Mouse (Mus musculus): ENCODE measurements around the gene Rbmxl1. TPM values are rescaled to one million over a fixed set of nuclear protein-coding genes. Genes with fewer than 3 reads are reported as not detected.
"Not testable (repeated sequence)": the region's sequence is repeated elsewhere in the genome, so short reads cannot be mapped to it uniquely, and the experiment has no call there.

Gene Rbmxl1
- polyA plus RNA-seq, 1 experiment = 29.1 TPM

- Histone ChIP-seq H3K4me1 (ENCODE audit: control insufficient read depth, insufficient read depth, low read length) (peaks cover 1% of the 10 kb centered on the region; the same call in 1 of the 2 replicates), H3K4me3 (replicated peaks; ENCODE audit: control insufficient read depth, low read depth, low read length) (peak within 1 kb of the TSS; percentile 95), H3K27ac (ENCODE audit: control insufficient read depth, insufficient read depth, low read depth, low read length, poor library complexity) (peak within 1 kb of the TSS; percentile 90)
- under 1% methylated on average over 51 of the region's 51 CpGs for WGBS
- TF ChIP-seq POLR2A (IDR thresholded peaks at IDR 0.05; ENCODE audit: borderline replicate concordance, control insufficient read depth, low read depth, low read length) = peak; percentile 56; the same call in 1 of the 2 replicates
- TF ChIP-seq CTCF (IDR thresholded peaks at IDR 0.05; ENCODE audit: control insufficient read depth, insufficient read depth, low read length) = no peak
These were observed 754 bp upstream of the Rbmxl1 start, which contains the start of gene Slc10a7 for GRCm38 (mm10) chr8:78509273-78510031. Gene Slc10a7, plus strand, starts transcription at chr8:78509346.

GRCm38 (mm10) chr8:78507979-78508718 is 549 bp downstream of the Rbmxl1 start:
- no peak for TF ChIP-seq CTCF (IDR thresholded peaks at IDR 0.05; ENCODE audit: control insufficient read depth, insufficient read depth, low read length)
- no peak for TF ChIP-seq POLR2A (IDR thresholded peaks at IDR 0.05; ENCODE audit: borderline replicate concordance, control insufficient read depth, low read depth, low read length)
- Histone ChIP-seq H3K4me3 (replicated peaks; ENCODE audit: control insufficient read depth, low read depth, low read length) (peak overlapping the region; percentile 95), H3K4me1 (ENCODE audit: control insufficient read depth, insufficient read depth, low read length) (peaks cover 1% of the 10 kb centered on the region; the same call in 1 of the 2 replicates), H3K27ac (ENCODE audit: control insufficient read depth, insufficient read depth, low read depth, low read length, poor library complexity) (peak overlapping the region; percentile 90)
- WGBS = under 1% methylated on average over 37 of the region's 38 CpGs

- 89% methylated on average over 2 of the region's 2 CpGs for WGBS
- Histone ChIP-seq H3K27ac (ENCODE audit: control insufficient read depth, insufficient read depth, low read depth, low read length, poor library complexity) (no peak overlapping the region), H3K4me1 (ENCODE audit: control insufficient read depth, insufficient read depth, low read length) (no peaks in the 10 kb centered on the region), H3K4me3 (replicated peaks; ENCODE audit: control insufficient read depth, low read depth, low read length) (no peak overlapping the region)
- TF ChIP-seq POLR2A (IDR thresholded peaks at IDR 0.05; ENCODE audit: borderline replicate concordance, control insufficient read depth, low read depth, low read length) (no peak), CTCF (IDR thresholded peaks at IDR 0.05; ENCODE audit: control insufficient read depth, insufficient read depth, low read length) (no peak)
These were observed 6.0 kb downstream of the Rbmxl1 start for GRCm38 (mm10) chr8:78502706-78503105.

GRCm38 (mm10) chr8:78496273-78496672 is 12.4 kb downstream of the Rbmxl1 start:
- WGBS = 85% methylated on average over 3 of the region's 3 CpGs

GRCm38 (mm10) chr8:78493031-78493430 is 15.7 kb downstream of the Rbmxl1 start:
- Histone ChIP-seq H3K4me3 (replicated peaks; ENCODE audit: control insufficient read depth, low read depth, low read length) (no peak overlapping the region), H3K4me1 (ENCODE audit: control insufficient read depth, insufficient read depth, low read length) (no peaks in the 10 kb centered on the region), H3K27ac (ENCODE audit: control insufficient read depth, insufficient read depth, low read depth, low read length, poor library complexity) (no peak overlapping the region)
- TF ChIP-seq CTCF (IDR thresholded peaks at IDR 0.05; ENCODE audit: control insufficient read depth, insufficient read depth, low read length) (no peak), POLR2A (IDR thresholded peaks at IDR 0.05; ENCODE audit: borderline replicate concordance, control insufficient read depth, low read depth, low read length) (no peak)
- 35% methylated on average over 2 of the region's 2 CpGs for WGBS

More at GRCm38 (mm10) chr8:78496273-78496672, 12.4 kb downstream of the Rbmxl1 start:
- not testable (repeated sequence) for H3K4me3 ChIP-seq (replicated peaks; ENCODE audit: control insufficient read depth, low read depth, low read length); H3K4me1 ChIP-seq (ENCODE audit: control insufficient read depth, insufficient read depth, low read length); H3K27ac ChIP-seq (ENCODE audit: control insufficient read depth, insufficient read depth, low read depth, low read length, poor library complexity)

GRCm38 (mm10) chr8:78489733-78490132 is 19.0 kb downstream of the Rbmxl1 start:
- TF ChIP-seq CTCF (IDR thresholded peaks at IDR 0.05; ENCODE audit: control insufficient read depth, insufficient read depth, low read length) = no peak
- TF ChIP-seq POLR2A (IDR thresholded peaks at IDR 0.05; ENCODE audit: borderline replicate concordance, control insufficient read depth, low read depth, low read length) = no peak
- WGBS = 79% methylated on average over 3 of the region's 3 CpGs
- Histone ChIP-seq H3K27ac (ENCODE audit: control insufficient read depth, insufficient read depth, low read depth, low read length, poor library complexity) (no peak overlapping the region), H3K4me1 (ENCODE audit: control insufficient read depth, insufficient read depth, low read length) (no peaks in the 10 kb centered on the region), H3K4me3 (replicated peaks; ENCODE audit: control insufficient read depth, low read depth, low read length) (no peak overlapping the region)

- H3K4me1 ChIP-seq (ENCODE audit: control insufficient read depth, insufficient read depth, low read length) = no peaks in the 10 kb centered on the region
- 58% methylated on average over 6 of the region's 6 CpGs for WGBS
- TF ChIP-seq CTCF (IDR thresholded peaks at IDR 0.05; ENCODE audit: control insufficient read depth, insufficient read depth, low read length) = no peak
- no peak for TF ChIP-seq POLR2A (IDR thresholded peaks at IDR 0.05; ENCODE audit: borderline replicate concordance, control insufficient read depth, low read depth, low read length)
- H3K4me3 ChIP-seq (replicated peaks; ENCODE audit: control insufficient read depth, low read depth, low read length) = no peak overlapping the region
- no peak overlapping the region for H3K27ac ChIP-seq (ENCODE audit: control insufficient read depth, insufficient read depth, low read depth, low read length, poor library complexity)
These were observed 31.5 kb downstream of the Rbmxl1 start for GRCm38 (mm10) chr8:78477051-78477829.

- Histone ChIP-seq H3K4me3 (replicated peaks; ENCODE audit: control insufficient read depth, low read depth, low read length) (no peak overlapping the region), H3K4me1 (ENCODE audit: control insufficient read depth, insufficient read depth, low read length) (no peaks in the 10 kb centered on the region), H3K27ac (ENCODE audit: control insufficient read depth, insufficient read depth, low read depth, low read length, poor library complexity) (no peak overlapping the region)
- WGBS = 80% methylated on average over 2 of the region's 2 CpGs
- no peak for TF ChIP-seq POLR2A (IDR thresholded peaks at IDR 0.05; ENCODE audit: borderline replicate concordance, control insufficient read depth, low read depth, low read length)
- no peak for TF ChIP-seq CTCF (IDR thresholded peaks at IDR 0.05; ENCODE audit: control insufficient read depth, insufficient read depth, low read length)
These were observed 40.8 kb downstream of the Rbmxl1 start for GRCm38 (mm10) chr8:78467889-78468288.
